Mouse (Mus musculus) liver, embryonic 15.5 days (tissue): ENCODE measurements around the gene Serping1. TPM values are rescaled to one million over a fixed set of nuclear protein-coding genes. Genes with fewer than 3 reads are reported as not detected.
A peak's percentile ranks its signal among the peaks of the same experiment; 100 is the strongest.
"Not testable (repeated sequence)": the region's sequence is repeated elsewhere in the genome, so short reads cannot be mapped to it uniquely, and the experiment has no call there.

Experiments
- ATAC-seq: fragments of 200-750 bp; cut with Nextera tagmentation; 2 replicates; pipeline ENCODE4 v1.8.0; 2017; ENCODE audit warnings: moderate number of reproducible peaks, mild to moderate bottlenecking, moderate library complexity; ENCODE audit not compliant: insufficient read depth
- H3K27ac ChIP-seq: fragments of 300-500 bp; sonication (generic); replicated peaks from 2 replicates; pipeline ENCODE4 v1.5.1; 2015; ENCODE audit warnings: mild to moderate bottlenecking, inconsistent platforms
- H3K27me3 ChIP-seq: fragments of 300-500 bp; sonication (generic); 2 replicates; pipeline ENCODE4 v1.6.1; 2015; ENCODE audit warnings: mild to moderate bottlenecking, inconsistent platforms
- H3K36me3 ChIP-seq: fragments of 300-500 bp; sonication (generic); replicated peaks from 2 replicates; pipeline ENCODE4 v1.6.1; 2015; ENCODE audit warnings: moderate library complexity, mild to moderate bottlenecking, inconsistent platforms
- H3K4me1 ChIP-seq: fragments of 300-500 bp; sonication (generic); replicated peaks from 2 replicates; pipeline ENCODE4 v1.6.1; 2015; ENCODE audit warnings: inconsistent platforms
- H3K4me2 ChIP-seq: fragments of 300-500 bp; sonication (generic); 2 replicates; pipeline ENCODE4 v1.6.1; 2015; ENCODE audit warnings: moderate library complexity, mild to moderate bottlenecking, inconsistent platforms
- H3K4me3 ChIP-seq: fragments of 300-500 bp; sonication (generic); replicated peaks from 2 replicates; pipeline ENCODE4 v1.5.1; 2015; ENCODE audit warnings: mild to moderate bottlenecking, inconsistent platforms
- H3K9ac ChIP-seq: fragments of 300-500 bp; sonication (generic); 2 replicates; pipeline ENCODE4 v1.6.1; 2015; ENCODE audit warnings: moderate library complexity, mild to moderate bottlenecking, inconsistent platforms
- H3K9me3 ChIP-seq: fragments of 300-500 bp; sonication (generic); replicated peaks from 2 replicates; pipeline ENCODE4 v1.6.1; 2016; ENCODE audit warnings: inconsistent platforms
- WGBS: fragments of 180-500 bp; shearing (Covaris S2); methylation state at CpG from one replicate; pipeline ENCODE4 v1.1.7; 2015; ENCODE audit warnings: mixed read lengths; ENCODE audit not compliant: insufficient replicate concordance; 5-methylcytosine and 5-hydroxymethylcytosine counted together
- polyA plus RNA-seq: library from polyadenylated mRNA; unstranded; fragments of >200 nt; fragmentation: Nextera tagmentation; extraction: Ambion mirVana; gene quantifications from 2 replicates; pipeline ENCODE4 v1.2.1, GENCODE M21; 2015

Gene Serping1
- polyA plus RNA-seq, 1 experiment from 2014 or later: 84.2 TPM

DNA sequence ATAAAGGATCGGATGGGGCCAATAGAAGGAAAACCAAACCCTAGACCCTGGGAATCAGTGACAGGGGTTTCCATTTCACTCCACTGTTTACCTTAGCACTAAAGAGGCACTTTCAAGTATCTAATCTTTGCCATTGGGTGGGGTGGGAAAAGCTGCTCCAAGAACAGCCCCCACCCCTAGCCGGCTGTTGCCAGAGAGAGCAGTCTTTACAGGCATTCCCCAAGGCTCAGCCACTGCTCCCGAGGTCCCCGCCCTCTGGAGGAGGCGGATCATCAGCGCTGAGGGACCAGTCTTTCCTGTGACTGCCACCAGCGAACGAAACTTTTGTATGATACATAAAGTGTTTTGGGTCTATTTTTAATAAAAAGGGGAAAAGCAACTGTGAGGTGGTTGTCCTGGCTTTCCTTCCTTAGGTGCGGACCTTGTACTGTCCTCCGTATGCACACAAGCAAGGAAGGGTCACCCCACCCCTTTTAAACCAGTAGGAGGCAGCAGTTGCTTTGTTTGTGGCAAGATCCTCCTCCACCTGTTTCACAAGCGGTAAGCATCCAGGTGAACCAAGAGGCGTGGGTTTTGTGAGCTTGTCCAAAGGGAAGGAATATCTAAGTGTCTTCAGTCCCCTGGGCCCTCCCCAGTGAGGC is 36.9 kb downstream of the Serping1 start:
- Histone ChIP-seq H3K27me3 (peaks cover 41% of the 10 kb centered on the region), H3K9ac (peak overlapping the region; percentile 77; the same call in 1 of the 2 replicates), H3K36me3 (peaks cover 58% of the 10 kb centered on the region), H3K4me1 (peaks cover 98% of the 10 kb centered on the region), H3K27ac (peak overlapping the region; percentile 98), H3K9me3 (no peaks in the 10 kb centered on the region), H3K4me3 (peak overlapping the region; percentile 66), H3K4me2 (peak overlapping the region; percentile 82)
- 5% methylated on average over 12 of the region's 12 CpGs for WGBS
- no peak for ATAC-seq

DNA sequence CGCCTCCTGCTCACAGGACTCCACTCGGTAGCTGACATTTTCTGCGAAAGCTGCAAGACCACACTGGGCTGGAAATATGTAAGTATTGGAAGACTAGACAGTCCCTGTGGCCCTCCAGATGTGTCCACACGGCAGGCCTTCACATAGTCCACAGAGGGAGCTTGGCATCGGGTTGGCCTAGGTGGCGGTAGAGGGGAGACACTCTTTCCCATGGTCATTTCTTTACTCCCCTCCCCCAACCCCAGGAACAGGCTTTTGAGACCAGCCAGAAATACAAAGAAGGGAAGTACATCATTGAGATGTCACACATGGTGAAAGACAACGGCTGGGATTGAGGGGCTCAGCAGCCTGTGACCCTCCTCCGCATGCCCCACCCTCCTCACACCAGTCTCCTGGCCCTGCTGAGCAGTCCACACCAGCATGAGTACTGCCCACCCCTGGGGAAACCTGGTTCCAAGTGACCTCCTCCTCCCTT is 37.8 kb downstream of the Serping1 start:
- WGBS: 17% methylated on average over 8 of the region's 8 CpGs
- Histone ChIP-seq H3K4me3 (peak overlapping the region; percentile 66), H3K9ac (peak overlapping the region; percentile 77), H3K36me3 (peaks cover 58% of the 10 kb centered on the region), H3K9me3 (no peaks in the 10 kb centered on the region), H3K4me1 (peaks cover 98% of the 10 kb centered on the region), H3K27ac (peak overlapping the region; percentile 98), H3K27me3 (peaks cover 33% of the 10 kb centered on the region), H3K4me2 (peak overlapping the region; percentile 82)
- ATAC-seq: no peak

DNA sequence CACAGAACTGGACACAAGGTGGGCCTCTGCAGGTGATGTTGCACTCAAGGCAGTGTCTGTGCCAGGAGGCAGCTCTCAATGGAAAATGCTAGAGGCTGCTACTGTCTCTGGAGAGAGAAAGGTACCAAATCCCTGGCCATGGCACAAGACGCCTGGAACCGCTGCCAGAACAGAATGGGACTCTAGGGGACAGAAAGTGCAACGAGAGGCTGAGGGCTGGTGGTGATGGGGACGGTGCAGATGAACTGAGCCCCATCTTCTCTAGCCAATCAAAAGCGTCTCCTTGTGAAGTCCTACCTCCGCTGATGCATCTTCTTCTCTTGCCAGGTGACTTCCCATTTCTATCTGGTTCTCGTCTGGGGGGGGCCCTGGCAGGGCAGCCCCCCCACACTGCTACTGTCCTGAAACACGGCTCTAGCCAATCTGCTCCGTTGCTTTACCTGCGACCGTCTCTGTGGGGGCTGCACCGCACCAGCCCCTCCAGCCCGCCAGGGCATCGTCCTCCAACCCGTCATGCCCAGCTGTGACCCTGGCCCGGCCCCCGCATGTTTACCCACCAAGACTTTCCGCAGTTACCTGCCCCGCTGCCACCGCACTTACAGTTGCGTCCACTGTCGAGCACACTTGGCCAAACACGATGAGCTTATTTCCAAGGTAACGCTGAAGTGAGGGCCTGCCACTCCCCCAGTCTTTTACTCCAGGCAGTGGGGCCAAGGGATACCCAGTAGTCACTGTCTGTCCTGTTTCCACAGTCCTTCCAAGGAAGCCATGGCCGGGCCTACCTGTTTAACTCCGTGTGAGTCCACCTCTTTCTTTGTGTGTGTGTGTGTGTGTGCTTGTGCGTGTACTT is 38.7 kb downstream of the Serping1 start:
- ATAC-seq: no peak
- WGBS: 12% methylated on average over 27 of the region's 27 CpGs
- Histone ChIP-seq H3K36me3 (peaks cover 54% of the 10 kb centered on the region), H3K27me3 (peaks cover 29% of the 10 kb centered on the region), H3K27ac (peak overlapping the region; percentile 98), H3K4me2 (peak overlapping the region; percentile 82), H3K4me3 (peak overlapping the region; percentile 66), H3K4me1 (peaks cover 98% of the 10 kb centered on the region), H3K9ac (peak overlapping the region; percentile 77), H3K9me3 (no peaks in the 10 kb centered on the region)

DNA sequence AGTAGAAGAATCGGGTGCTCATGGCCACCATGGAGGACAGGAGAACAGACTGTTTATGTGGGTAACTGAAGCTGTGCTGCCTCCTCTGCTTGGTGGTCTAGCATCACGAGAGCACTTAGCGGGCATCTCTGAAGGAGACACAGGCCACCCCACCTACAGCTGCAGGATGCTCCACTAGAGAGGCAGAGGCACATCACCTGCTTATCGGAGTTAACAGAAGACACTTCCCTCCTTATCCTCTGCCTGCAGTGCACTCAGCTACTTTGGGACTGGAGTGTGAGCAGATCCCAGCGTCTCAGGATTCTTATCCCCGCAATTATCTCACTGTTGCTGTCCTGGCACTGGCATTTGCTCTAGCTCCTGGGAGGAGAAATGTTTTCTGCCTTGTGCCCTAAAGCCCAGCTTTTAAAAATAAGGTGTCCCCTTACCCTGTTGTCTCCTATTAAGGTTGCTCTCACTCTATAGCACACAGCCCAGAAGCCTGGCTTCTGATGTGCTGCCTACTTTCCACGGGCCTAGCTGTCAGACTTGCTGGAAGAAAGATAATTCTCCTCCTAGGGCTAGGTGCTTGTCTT is 39.8 kb downstream of the Serping1 start:
- peaks cover 27% of the 10 kb centered on the region for H3K27me3 ChIP-seq
- no peaks in the 10 kb centered on the region for H3K9me3 ChIP-seq
- peak overlapping the region; percentile 66 for H3K4me3 ChIP-seq
- peak overlapping the region; percentile 82 for H3K4me2 ChIP-seq
- H3K4me1 ChIP-seq: peaks cover 98% of the 10 kb centered on the region
- peak overlapping the region; percentile 77 for H3K9ac ChIP-seq
- H3K27ac ChIP-seq: peak overlapping the region; percentile 98
- peaks cover 46% of the 10 kb centered on the region for H3K36me3 ChIP-seq
- peak; percentile 90 for ATAC-seq
- 2% methylated on average over 7 of the region's 7 CpGs for WGBS

DNA sequence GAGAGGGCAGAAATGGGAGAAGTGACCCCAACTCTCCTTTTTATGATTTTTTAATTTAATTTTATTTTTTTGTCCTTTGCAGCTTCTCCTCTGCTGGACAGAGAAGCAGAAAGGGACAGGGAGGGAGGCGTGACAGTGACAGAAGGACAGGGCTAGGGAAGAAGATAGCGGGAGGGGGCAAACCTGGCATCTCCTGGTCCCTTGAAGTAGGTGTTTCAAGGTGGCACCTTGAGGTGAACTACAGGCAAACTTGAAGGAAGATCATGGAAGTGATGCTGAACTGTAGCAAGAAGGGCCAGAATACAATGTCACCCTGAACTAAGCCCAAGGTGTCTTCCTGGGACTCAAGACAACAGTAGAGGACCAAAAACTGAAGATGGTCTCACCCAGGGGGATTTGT is 40.3 kb downstream of the Serping1 start:
- Histone ChIP-seq H3K9me3 (no peaks in the 10 kb centered on the region), H3K9ac (peak overlapping the region; percentile 77), H3K4me3 (peak overlapping the region; percentile 66), H3K4me2 (peak overlapping the region; percentile 82), H3K27me3 (peaks cover 26% of the 10 kb centered on the region), H3K27ac (peak overlapping the region; percentile 98), H3K36me3 (peaks cover 41% of the 10 kb centered on the region), H3K4me1 (peaks cover 98% of the 10 kb centered on the region)
- peak; percentile 35 for ATAC-seq
- WGBS: 2% methylated on average over 2 of the region's 2 CpGs

DNA sequence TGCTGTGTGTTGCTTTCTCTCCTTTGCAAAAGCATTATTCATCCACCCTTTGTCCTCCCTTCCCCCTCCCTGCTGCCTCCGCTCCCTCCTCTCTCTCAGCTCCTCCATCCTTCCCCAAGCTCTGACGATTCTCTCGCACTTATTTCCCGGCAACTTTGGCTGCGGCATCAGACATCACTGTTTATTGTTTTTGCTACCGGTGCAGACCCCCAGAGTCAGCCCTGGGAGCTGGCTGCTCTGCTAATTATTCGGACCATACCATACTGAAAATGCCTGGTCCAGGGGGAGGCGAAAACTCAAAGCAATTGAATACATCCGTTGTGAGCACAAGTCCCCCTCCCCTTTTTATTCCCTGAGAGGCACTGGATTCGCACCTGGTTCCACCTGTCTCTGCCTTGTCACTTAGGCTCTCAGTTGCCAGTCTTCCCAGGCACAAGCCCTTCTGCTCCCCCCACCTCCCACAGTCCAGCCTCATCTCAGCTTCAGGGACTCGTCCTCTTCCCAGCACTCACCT is 40.8 kb downstream of the Serping1 start:
- Histone ChIP-seq H3K27ac (peak overlapping the region; percentile 98), H3K27me3 (peaks cover 26% of the 10 kb centered on the region), H3K4me2 (peak overlapping the region; percentile 82), H3K9me3 (no peaks in the 10 kb centered on the region), H3K4me1 (peaks cover 98% of the 10 kb centered on the region), H3K36me3 (peaks cover 36% of the 10 kb centered on the region), H3K9ac (peak overlapping the region; percentile 77), H3K4me3 (peak overlapping the region; percentile 66)
- ATAC-seq: no peak
- WGBS: 1% methylated on average over 11 of the region's 11 CpGs

DNA sequence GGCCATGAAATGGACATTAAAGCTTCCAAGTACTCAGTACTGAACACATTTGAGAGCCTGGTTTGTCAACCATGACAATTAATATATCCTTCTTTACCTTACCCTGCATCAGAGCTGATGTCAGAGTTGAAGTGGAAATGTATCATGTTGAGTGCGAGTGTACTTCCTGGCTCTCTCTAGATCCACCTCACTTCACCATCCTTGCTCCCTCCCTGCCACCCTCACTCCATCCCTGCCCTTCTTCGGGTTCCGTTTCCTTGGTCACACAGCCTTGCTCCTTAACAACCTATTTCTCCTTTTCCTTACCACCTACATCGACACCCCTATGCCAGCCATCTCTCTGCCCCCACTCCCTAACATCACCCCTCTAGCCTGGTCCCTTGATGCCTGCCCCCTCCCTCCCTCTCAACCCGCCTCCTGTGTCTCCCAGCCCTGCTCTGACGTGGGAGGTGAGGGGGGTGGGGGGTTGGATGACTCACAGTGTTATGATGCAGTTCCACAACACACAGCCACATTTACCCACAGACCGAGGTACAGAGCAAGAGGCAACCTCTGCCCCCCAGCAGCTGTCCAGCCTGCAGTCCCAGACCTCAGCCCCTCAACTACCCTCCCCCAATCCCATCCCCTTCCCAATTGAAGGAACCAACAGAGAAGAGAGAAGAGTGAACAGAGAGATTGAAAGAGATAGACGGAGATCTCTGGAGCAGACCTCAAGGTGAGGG is 41.5 kb downstream of the Serping1 start, which contains the start of gene Ypel4:
Gene Ypel4 (plus strand): TSS at position 480 of the 722 bp plus-strand sequence.
- Histone ChIP-seq H3K9me3 (no peaks in the 10 kb centered on the region), H3K4me3 (peak within 1 kb of the TSS; percentile 66), H3K9ac (peak within 1 kb of the TSS; percentile 77), H3K36me3 (peaks cover 29% of the 10 kb centered on the region), H3K4me1 (peaks cover 96% of the 10 kb centered on the region), H3K27me3 (peaks cover 26% of the 10 kb centered on the region), H3K27ac (peak within 1 kb of the TSS; percentile 98), H3K4me2 (peak within 1 kb of the TSS; percentile 82)
- peak; percentile 60 for ATAC-seq
- 7% methylated on average over 8 of the region's 8 CpGs for WGBS

DNA sequence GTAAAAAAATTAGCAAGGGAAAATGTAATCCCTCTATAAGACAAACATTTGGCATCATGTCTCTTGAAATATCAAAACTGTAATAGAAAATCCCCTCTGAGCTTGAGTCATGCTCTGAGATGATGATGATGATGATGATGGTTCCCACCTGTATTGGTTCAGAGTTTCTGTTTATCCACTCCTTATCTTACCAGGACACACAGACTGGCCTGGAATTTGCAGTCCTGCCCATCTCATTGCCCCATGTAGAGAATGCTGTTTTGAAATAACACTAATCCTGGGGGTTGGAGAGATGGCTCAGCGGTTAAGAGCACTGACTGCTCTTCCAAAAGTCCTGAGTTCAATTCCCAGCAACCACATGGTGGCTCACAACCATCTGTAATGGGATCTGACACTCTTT is 42.9 kb downstream of the Serping1 start:
- Histone ChIP-seq H3K4me3 (no peak overlapping the region), H3K4me2 (peak overlapping the region; percentile 82), H3K27ac (peak overlapping the region; percentile 98), H3K9me3 (no peaks in the 10 kb centered on the region), H3K4me1 (peaks cover 92% of the 10 kb centered on the region), H3K36me3 (peaks cover 16% of the 10 kb centered on the region), H3K9ac (peak overlapping the region; percentile 22; the same call in 1 of the 2 replicates), H3K27me3 (peaks cover 22% of the 10 kb centered on the region)
- no peak for ATAC-seq
- WGBS: 79% methylated on average over 1 of the region's 1 CpGs

DNA sequence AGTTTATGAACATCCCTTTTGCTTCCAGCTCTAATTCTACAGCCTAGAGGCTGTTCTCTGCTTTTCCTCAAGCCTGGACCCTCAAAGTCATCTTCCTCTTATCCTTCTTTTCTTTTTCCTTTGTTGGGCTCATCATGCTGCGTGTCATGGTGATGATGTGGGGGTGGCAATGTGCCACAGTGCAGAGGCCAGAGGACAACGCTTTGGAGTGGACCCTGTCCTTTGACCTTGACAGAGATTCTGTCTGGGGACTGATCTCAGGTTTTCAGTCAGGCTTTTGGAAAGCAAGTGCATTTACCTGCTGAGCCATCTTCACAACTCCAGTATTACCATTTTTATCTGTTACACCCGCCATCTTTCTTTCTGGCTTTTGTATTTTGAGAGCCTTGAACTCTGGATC is 44.0 kb downstream of the Serping1 start:
- Histone ChIP-seq H3K27me3 (peaks cover 11% of the 10 kb centered on the region; the same call in 1 of the 2 replicates), H3K4me2 (no peak overlapping the region), H3K4me3 (no peak overlapping the region), H3K9ac (no peak overlapping the region), H3K27ac (peak overlapping the region; percentile 98), H3K4me1 (peaks cover 83% of the 10 kb centered on the region), H3K9me3 (no peaks in the 10 kb centered on the region), H3K36me3 (peaks cover 5% of the 10 kb centered on the region)
- ATAC-seq: no peak
- WGBS: 84% methylated on average over 3 of the region's 3 CpGs

DNA sequence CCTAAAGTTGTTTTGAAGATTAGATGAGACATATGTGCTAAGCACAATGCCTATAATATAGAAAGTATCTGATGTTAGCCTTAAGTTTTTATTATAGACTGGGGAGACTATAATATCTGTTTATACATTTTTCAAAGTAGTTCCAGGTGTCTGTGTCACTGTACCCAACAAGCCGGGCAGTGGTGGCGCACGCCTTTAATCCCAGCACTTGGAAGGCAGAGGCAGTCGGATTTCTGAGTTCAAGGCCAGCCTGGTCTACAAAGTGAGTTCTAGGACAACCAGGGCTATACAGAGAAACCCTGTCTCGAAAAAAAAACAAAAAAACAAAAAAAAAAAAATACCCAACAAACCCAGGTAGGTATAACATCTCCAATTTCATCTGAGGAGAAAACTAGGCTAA is 47.1 kb downstream of the Serping1 start:
- not testable (repeated sequence) for H3K9me3 ChIP-seq, ATAC-seq, H3K27me3 ChIP-seq, H3K9ac ChIP-seq
- WGBS: 78% methylated on average over 5 of the region's 5 CpGs
- peaks cover 31% of the 10 kb centered on the region for H3K36me3 ChIP-seq
- peaks cover 84% of the 10 kb centered on the region for H3K4me1 ChIP-seq
- H3K4me3 ChIP-seq: peak overlapping the region; percentile 67; the same call in 1 of the 2 replicates
- H3K4me2 ChIP-seq: peak overlapping the region; percentile 81
- H3K27ac ChIP-seq: peak overlapping the region; percentile 94
